Mouse (Mus musculus) kidney, postnatal 0 days (tissue): ENCODE measurements around the gene Rac2. TPM values are rescaled to one million over a fixed set of nuclear protein-coding genes. Genes with fewer than 3 reads are reported as not detected.

Experiments used
- ATAC-seq: fragments of 200-750 bp; cut with Nextera tagmentation; replicated peaks from 2 replicates; pipeline ENCODE4 v1.8.0; 2017; ENCODE audit warnings: low read depth, moderate number of reproducible peaks, moderate TSS enrichment, moderate library complexity; ENCODE audit not compliant: low FRiP score
- DNase-seq: peaks from one replicate; pipeline ENCODE4 v3.0.0-alpha.2; 2016; ENCODE audit warnings: low spot score
- H3K27ac ChIP-seq: fragments of 300-500 bp; sonication (generic); 2 replicates; pipeline ENCODE4 v1.5.1; 2014; ENCODE audit warnings: mild to moderate bottlenecking
- H3K27me3 ChIP-seq: fragments of 300-500 bp; sonication (generic); 2 replicates; pipeline ENCODE4 v1.6.1; 2014; ENCODE audit warnings: low read length, mixed read lengths; ENCODE audit not compliant: insufficient read depth
- H3K36me3 ChIP-seq: fragments of 300-500 bp; sonication (generic); 2 replicates; pipeline ENCODE4 v1.6.1; 2014; ENCODE audit warnings: low read length, mixed read lengths; ENCODE audit not compliant: insufficient read depth
- H3K4me1 ChIP-seq: fragments of 300-500 bp; sonication (generic); replicated peaks from 2 replicates; pipeline ENCODE4 v1.6.1; 2014; ENCODE audit warnings: antibody characterized with exemption, low read length, mixed read lengths; ENCODE audit not compliant: insufficient read depth
- H3K4me2 ChIP-seq: fragments of 300-500 bp; sonication (generic); 2 replicates; pipeline ENCODE4 v1.6.1; 2014; ENCODE audit warnings: mild to moderate bottlenecking, low read length, moderate library complexity, mixed read lengths
- H3K4me3 ChIP-seq: fragments of 300-500 bp; sonication (generic); replicated peaks from 2 replicates; pipeline ENCODE4 v1.5.1; 2014; ENCODE audit warnings: low read depth, low read length
- H3K9ac ChIP-seq: fragments of 300-500 bp; sonication (generic); 2 replicates; pipeline ENCODE4 v1.6.1; 2014; ENCODE audit warnings: low read depth, low read length
- H3K9me3 ChIP-seq: fragments of 300-500 bp; sonication (generic); replicated peaks from 2 replicates; pipeline ENCODE4 v1.6.1; 2016; ENCODE audit warnings: low read length, inconsistent platforms, mixed read lengths
- CTCF ChIP-seq: IDR thresholded peaks from 2 replicates; pipeline ENCODE4 v1.5.1; 2016; ENCODE audit warnings: antibody characterized with exemption, low read depth, mild to moderate bottlenecking, moderate library complexity
- WGBS: fragments of 180-500 bp; shearing (Covaris S2); extraction: QIAGEN DNeasy Blood & Tissue Kit; methylation state at CpG from one replicate; pipeline ENCODE4 v1.1.7; 2014; 5-methylcytosine and 5-hydroxymethylcytosine counted together
- polyA plus RNA-seq: library from polyadenylated mRNA; unstranded; fragments of >200 nt; fragmentation: Nextera tagmentation; extraction: Ambion mirVana; gene quantifications from 2 replicates; pipeline ENCODE4 v1.2.1, GENCODE M21; 2015

Gene Rac2
- polyA plus RNA-seq, 1 experiment from 2014 or later = 8.8 TPM

DNA sequence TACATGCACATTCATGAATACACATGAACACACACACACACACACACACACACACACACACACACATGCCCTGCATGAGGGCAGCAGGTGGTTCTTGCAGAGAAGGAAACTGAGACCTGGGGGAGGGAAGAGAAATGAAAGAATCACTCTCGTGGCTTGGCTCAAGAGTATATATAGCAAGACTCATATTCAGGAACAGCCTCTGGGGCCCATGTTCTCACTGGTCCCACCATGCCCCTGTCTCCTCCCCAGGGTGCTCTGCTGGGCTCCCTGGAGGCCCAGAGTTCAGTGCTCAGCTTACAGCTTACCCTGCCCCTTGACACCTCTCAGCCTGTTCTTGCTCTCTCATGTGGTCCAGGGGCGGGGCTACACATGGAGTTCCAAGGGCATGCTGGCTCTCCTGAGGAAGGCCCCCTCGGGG lies 32.8 kb upstream of the Rac2 start:
- H3K4me1 ChIP-seq = 0 out of 2 replicates have a peak, but pooled peaks cover 3% of the 10 kb centered on the region
- H3K9ac ChIP-seq = no peak overlapping the region
- H3K4me3 ChIP-seq = no peak overlapping the region
- H3K27ac ChIP-seq = no peak overlapping the region
- H3K27me3 ChIP-seq = no peaks in the 10 kb centered on the region
- WGBS = 22% methylated on average over 3 of the region's 3 CpGs
- no peak for TF ChIP-seq CTCF
- ATAC-seq (no peak), DNase-seq (no peak)
- no peaks in the 10 kb centered on the region for H3K36me3 ChIP-seq
- no peak overlapping the region for H3K4me2 ChIP-seq
- no peaks in the 10 kb centered on the region for H3K9me3 ChIP-seq

DNA sequence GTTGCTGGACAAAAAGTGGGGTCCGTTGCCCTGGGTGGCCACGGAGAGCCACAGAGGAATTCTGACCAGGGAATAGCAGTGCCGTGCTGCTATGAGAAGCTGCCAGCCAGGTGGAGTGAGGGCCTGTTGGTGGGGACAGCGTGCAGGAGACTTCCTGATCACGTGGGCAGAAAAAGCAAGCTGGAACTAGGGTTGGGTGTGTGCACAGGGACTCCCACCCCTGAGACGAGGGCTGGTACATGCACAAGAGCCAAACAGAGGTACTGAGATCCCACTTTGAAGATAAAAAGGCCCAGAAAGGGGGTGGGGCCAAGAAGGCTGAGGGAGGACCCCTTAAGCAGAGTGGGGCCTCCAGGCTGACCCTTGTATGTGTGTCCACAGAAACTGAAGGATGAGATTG lies 31.7 kb upstream of the Rac2 start:
- Histone ChIP-seq H3K4me2 (no peak overlapping the region), H3K27me3 (no peaks in the 10 kb centered on the region), H3K36me3 (no peaks in the 10 kb centered on the region), H3K27ac (no peak overlapping the region), H3K4me3 (no peak overlapping the region), H3K9ac (no peak overlapping the region), H3K9me3 (no peaks in the 10 kb centered on the region), H3K4me1 (0 out of 2 replicates have a peak, but pooled peaks cover 3% of the 10 kb centered on the region)
- 72% methylated on average over 6 of the region's 6 CpGs for WGBS
- TF ChIP-seq CTCF = no peak
- ATAC-seq = no peak
- DNase-seq = no peak

DNA sequence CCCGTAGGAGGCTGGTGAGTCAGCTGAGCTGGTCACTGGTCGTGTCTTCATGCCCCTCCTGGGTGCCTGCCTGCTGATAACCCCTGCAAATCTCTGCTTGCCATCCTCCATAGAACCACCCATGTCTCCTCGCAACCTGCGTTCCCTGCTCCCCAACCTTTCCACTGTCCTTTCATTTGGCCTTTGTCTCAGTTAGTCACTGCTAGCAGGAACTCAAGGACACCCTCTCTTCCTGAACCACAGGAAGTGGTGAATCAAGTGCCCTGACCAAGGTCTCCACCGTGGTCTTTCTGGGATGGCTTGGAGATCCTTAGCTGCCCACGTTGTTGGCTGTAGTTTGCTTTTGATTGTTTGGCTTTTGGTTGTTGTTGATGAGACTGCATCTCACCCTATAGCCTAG lies 28.6 kb upstream of the Rac2 start:
- Histone ChIP-seq H3K4me2 (no peak overlapping the region), H3K4me1 (no peaks in the 10 kb centered on the region), H3K9ac (no peak overlapping the region), H3K36me3 (no peaks in the 10 kb centered on the region), H3K9me3 (no peaks in the 10 kb centered on the region), H3K27ac (no peak overlapping the region), H3K27me3 (no peaks in the 10 kb centered on the region), H3K4me3 (no peak overlapping the region)
- ATAC-seq (no peak), DNase-seq (no peak)
- WGBS = 81% methylated on average over 6 of the region's 6 CpGs
- TF ChIP-seq CTCF = no peak

DNA sequence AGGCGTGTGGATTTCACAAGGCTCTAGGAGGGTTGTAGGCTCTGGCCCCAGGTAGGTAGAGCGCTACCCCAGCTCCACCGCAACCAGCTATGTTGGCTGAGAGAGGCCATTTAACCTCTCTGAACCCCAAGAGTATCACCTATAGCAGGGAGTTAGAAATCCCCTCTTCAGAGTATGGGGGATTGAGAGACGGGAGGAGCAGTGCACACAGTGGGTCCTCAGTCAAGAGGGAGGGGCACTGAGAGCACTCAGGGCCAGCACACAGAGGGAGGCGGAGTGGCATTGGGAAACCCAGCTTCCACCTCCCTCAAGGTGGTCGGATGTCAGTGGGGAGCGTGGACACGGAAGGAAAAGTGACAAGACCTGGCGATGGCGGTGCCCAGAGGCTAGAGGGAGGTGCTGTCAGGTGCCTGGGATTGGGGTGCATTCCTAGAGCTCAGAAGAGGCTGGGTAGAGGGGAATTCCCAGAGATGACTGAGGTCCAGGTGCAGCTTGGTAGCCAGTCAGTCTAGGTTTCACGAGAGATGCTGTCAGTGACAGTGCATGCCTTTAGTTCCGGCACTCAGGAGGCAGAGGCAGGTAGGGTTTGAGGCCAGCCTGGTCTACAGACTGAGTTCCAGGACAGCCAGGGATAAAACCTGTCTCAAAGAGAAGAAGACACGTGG lies 27.1 kb upstream of the Rac2 start:
- no peaks in the 10 kb centered on the region for H3K4me1 ChIP-seq
- no peak overlapping the region for H3K4me3 ChIP-seq
- no peaks in the 10 kb centered on the region for H3K9me3 ChIP-seq
- no peak overlapping the region for H3K9ac ChIP-seq
- WGBS = 83% methylated on average over 13 of the region's 13 CpGs
- DNase-seq (no peak), ATAC-seq (no peak)
- no peak for TF ChIP-seq CTCF
- H3K27ac ChIP-seq = no peak overlapping the region
- no peaks in the 10 kb centered on the region for H3K27me3 ChIP-seq
- H3K4me2 ChIP-seq = no peak overlapping the region
- no peaks in the 10 kb centered on the region for H3K36me3 ChIP-seq

DNA sequence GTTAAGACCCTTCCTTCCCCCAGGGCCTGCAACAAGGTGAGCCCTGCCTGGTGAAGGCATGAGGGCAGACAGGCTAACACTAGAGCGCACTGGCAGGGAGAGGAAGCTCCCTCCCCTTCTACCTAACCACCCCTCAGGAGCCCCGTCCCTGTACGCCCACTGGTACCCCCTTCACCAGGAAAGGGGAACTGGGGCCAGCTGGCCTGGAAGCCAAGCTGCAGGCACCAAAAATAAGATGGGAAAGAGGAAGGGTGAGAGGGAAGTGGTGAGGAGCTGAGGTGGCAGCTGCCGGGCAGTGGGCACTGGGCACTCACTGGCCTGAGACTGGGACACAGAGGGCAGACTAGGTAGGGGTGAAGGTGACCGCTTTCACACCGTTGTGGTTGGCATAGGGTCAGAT lies 26.5 kb upstream of the Rac2 start:
- Histone ChIP-seq H3K4me3 (no peak overlapping the region), H3K9ac (no peak overlapping the region), H3K4me2 (no peak overlapping the region), H3K9me3 (no peaks in the 10 kb centered on the region), H3K27ac (no peak overlapping the region), H3K36me3 (no peaks in the 10 kb centered on the region), H3K4me1 (no peaks in the 10 kb centered on the region), H3K27me3 (no peaks in the 10 kb centered on the region)
- WGBS = 83% methylated on average over 6 of the region's 6 CpGs
- no peak for TF ChIP-seq CTCF
- ATAC-seq (no peak), DNase-seq (no peak)

DNA sequence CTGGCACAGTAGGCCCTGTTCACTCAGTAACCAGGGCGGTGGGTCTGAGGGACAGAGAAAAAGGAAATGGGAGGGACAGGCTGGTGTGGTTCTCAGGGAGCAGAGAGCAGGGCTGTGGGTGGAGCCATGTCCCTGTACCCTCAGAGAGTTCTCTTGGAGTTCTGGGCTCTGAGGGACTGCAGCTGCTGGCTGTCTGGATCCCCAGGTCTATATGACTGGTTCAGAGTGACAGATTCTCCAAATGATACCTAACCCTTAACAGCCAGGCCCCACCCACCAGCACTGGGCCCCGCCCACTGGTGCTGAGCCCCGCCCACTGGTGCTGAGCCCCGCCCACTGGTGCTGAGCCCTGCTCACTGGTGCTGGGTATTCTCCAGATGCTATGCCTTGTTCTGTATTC lies 25.1 kb upstream of the Rac2 start:
- 51% methylated on average over 4 of the region's 4 CpGs for WGBS
- 0 out of 2 replicates have a peak overlapping the region, but pooled peaks have one; percentile 11 for H3K4me2 ChIP-seq
- no peaks in the 10 kb centered on the region for H3K9me3 ChIP-seq
- H3K9ac ChIP-seq = no peak overlapping the region
- DNase-seq = no peak
- H3K27me3 ChIP-seq = no peaks in the 10 kb centered on the region
- H3K4me3 ChIP-seq = no peak overlapping the region
- TF ChIP-seq CTCF = no peak
- no peak overlapping the region for H3K27ac ChIP-seq
- no peaks in the 10 kb centered on the region for H3K4me1 ChIP-seq
- ATAC-seq = no peak
- no peaks in the 10 kb centered on the region for H3K36me3 ChIP-seq

DNA sequence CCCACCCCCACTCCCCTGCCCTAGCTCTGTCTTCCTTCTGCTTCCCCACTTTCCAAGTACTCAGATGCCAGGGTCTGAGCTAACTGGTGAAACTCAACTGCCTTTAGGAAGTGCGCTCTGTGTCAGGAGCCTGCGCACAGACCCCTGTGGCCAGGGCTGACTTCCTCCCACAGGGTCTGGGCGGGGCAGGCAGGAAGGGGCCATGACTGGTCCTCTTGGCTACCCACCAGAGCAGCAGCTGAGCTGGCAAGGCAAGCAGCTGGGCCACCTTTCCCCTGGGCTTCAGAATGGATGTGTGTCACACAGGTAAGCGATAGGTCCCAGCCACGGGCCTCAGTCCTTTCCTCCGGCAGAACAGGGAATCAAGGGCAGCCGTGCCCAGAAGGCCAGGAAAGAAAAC lies 24.3 kb upstream of the Rac2 start, which contains the start of gene Cyth4:
Gene Cyth4 (plus strand): TSS at position 134 of the 400 bp plus-strand sequence.
- H3K4me1 ChIP-seq = no peaks in the 10 kb centered on the region
- H3K9me3 ChIP-seq = no peaks in the 10 kb centered on the region
- no peak for TF ChIP-seq CTCF
- peak within 1 kb of the TSS; percentile 36; the same call in 1 of the 2 replicates for H3K27ac ChIP-seq
- 80% methylated on average over 7 of the region's 7 CpGs for WGBS
- no peaks in the 10 kb centered on the region for H3K36me3 ChIP-seq
- H3K4me2 ChIP-seq = peak within 1 kb of the TSS; percentile 11; the same call in 1 of the 2 replicates
- no peak within 1 kb of the TSS for H3K9ac ChIP-seq
- H3K27me3 ChIP-seq = no peaks in the 10 kb centered on the region
- DNase-seq (no peak), ATAC-seq (no peak)
- H3K4me3 ChIP-seq = no peak within 1 kb of the TSS
